Mouse (Mus musculus): Measurements from ENCODE around the gene Gm42669. TPM values are rescaled to one million over a fixed set of nuclear protein-coding genes. Genes with fewer than 3 reads are reported as not detected.

Gene Gm42669
- polyA plus RNA-seq, 1 experiment from 2014 or later: 0.40 TPM

GRCm38 (mm10) chr5:107492471-107492870 lies 14.9 kb upstream of the Gm42669 start:
- no peak overlapping the region for H3K4me3 ChIP-seq (ENCODE audit: low read depth, low read length)
- no peaks in the 10 kb centered on the region for H3K27me3 ChIP-seq (ENCODE audit: control insufficient read depth, insufficient read depth, low read length)
- H3K9ac ChIP-seq (ENCODE audit: low read depth, low read length): no peak overlapping the region
- 88% methylated on average over 2 of the region's 2 CpGs for WGBS (ENCODE audit: insufficient replicate concordance)
- ATAC-seq (replicated peaks; ENCODE audit: insufficient number of reproducible peaks, low FRiP score, low TSS enrichment): no peak
- no peaks in the 10 kb centered on the region for H3K4me1 ChIP-seq (ENCODE audit: control insufficient read depth, insufficient read depth, low read length)
- H3K9me3 ChIP-seq (replicated peaks; ENCODE audit: control insufficient read depth, low read length): 0 out of 2 replicates have a peak, but pooled peaks cover 3% of the 10 kb centered on the region
- H3K4me2 ChIP-seq: no peak overlapping the region
- no peak overlapping the region for H3K27ac ChIP-seq (ENCODE audit: low read depth, low read length)
- H3K36me3 ChIP-seq (ENCODE audit: control insufficient read depth, insufficient read depth, low read length): no peaks in the 10 kb centered on the region

GRCm38 (mm10) chr5:107494759-107495158 lies 12.7 kb upstream of the Gm42669 start:
- Histone ChIP-seq H3K4me1 (ENCODE audit: control insufficient read depth, insufficient read depth, low read length) (no peaks in the 10 kb centered on the region), H3K27me3 (ENCODE audit: control insufficient read depth, insufficient read depth, low read length) (no peaks in the 10 kb centered on the region), H3K27ac (ENCODE audit: low read depth, low read length) (no peak overlapping the region), H3K4me2 (no peak overlapping the region), H3K4me3 (ENCODE audit: low read depth, low read length) (no peak overlapping the region), H3K9ac (ENCODE audit: low read depth, low read length) (no peak overlapping the region), H3K36me3 (ENCODE audit: control insufficient read depth, insufficient read depth, low read length) (no peaks in the 10 kb centered on the region), H3K9me3 (replicated peaks; ENCODE audit: control insufficient read depth, low read length) (0 out of 2 replicates have a peak, but pooled peaks cover 3% of the 10 kb centered on the region)
- 93% methylated on average over 5 of the region's 5 CpGs for WGBS (ENCODE audit: insufficient replicate concordance)
- ATAC-seq (replicated peaks; ENCODE audit: insufficient number of reproducible peaks, low FRiP score, low TSS enrichment): no peak

GRCm38 (mm10) chr5:107496047-107496446 lies 11.4 kb upstream of the Gm42669 start:
- Histone ChIP-seq H3K27ac (ENCODE audit: low read depth, low read length) (no peak overlapping the region), H3K9me3 (replicated peaks; ENCODE audit: control insufficient read depth, low read length) (0 out of 2 replicates have a peak, but pooled peaks cover 3% of the 10 kb centered on the region), H3K27me3 (ENCODE audit: control insufficient read depth, insufficient read depth, low read length) (no peaks in the 10 kb centered on the region), H3K4me1 (ENCODE audit: control insufficient read depth, insufficient read depth, low read length) (no peaks in the 10 kb centered on the region), H3K9ac (ENCODE audit: low read depth, low read length) (no peak overlapping the region), H3K4me3 (ENCODE audit: low read depth, low read length) (no peak overlapping the region), H3K36me3 (ENCODE audit: control insufficient read depth, insufficient read depth, low read length) (no peaks in the 10 kb centered on the region), H3K4me2 (no peak overlapping the region)
- ATAC-seq (replicated peaks; ENCODE audit: insufficient number of reproducible peaks, low FRiP score, low TSS enrichment): no peak
- WGBS (ENCODE audit: insufficient replicate concordance): 86% methylated on average over 2 of the region's 2 CpGs

GRCm38 (mm10) chr5:107497519-107498501 lies 9.6 kb upstream of the Gm42669 start:
- H3K4me2 ChIP-seq: no peak overlapping the region
- H3K36me3 ChIP-seq (ENCODE audit: control insufficient read depth, insufficient read depth, low read length): no peaks in the 10 kb centered on the region
- H3K4me1 ChIP-seq (ENCODE audit: control insufficient read depth, insufficient read depth, low read length): no peaks in the 10 kb centered on the region
- no peaks in the 10 kb centered on the region for H3K27me3 ChIP-seq (ENCODE audit: control insufficient read depth, insufficient read depth, low read length)
- ATAC-seq (replicated peaks; ENCODE audit: insufficient number of reproducible peaks, low FRiP score, low TSS enrichment): no peak
- H3K27ac ChIP-seq (ENCODE audit: low read depth, low read length): no peak overlapping the region
- H3K4me3 ChIP-seq (ENCODE audit: low read depth, low read length): no peak overlapping the region
- 73% methylated on average over 10 of the region's 10 CpGs for whole genome bisulfite sequencing (ENCODE audit: insufficient replicate concordance)
- H3K9ac ChIP-seq (ENCODE audit: low read depth, low read length): no peak overlapping the region
- 0 out of 2 replicates have a peak, but pooled peaks cover 3% of the 10 kb centered on the region for H3K9me3 ChIP-seq (replicated peaks; ENCODE audit: control insufficient read depth, low read length)

GRCm38 (mm10) chr5:107498806-107499310 lies 8.6 kb upstream of the Gm42669 start:
- 78% methylated on average over 5 of the region's 5 CpGs for WGBS (ENCODE audit: insufficient replicate concordance)
- Histone ChIP-seq H3K9ac (ENCODE audit: low read depth, low read length) (no peak overlapping the region), H3K27me3 (ENCODE audit: control insufficient read depth, insufficient read depth, low read length) (no peaks in the 10 kb centered on the region), H3K9me3 (replicated peaks; ENCODE audit: control insufficient read depth, low read length) (0 out of 2 replicates have a peak, but pooled peaks cover 3% of the 10 kb centered on the region), H3K27ac (ENCODE audit: low read depth, low read length) (no peak overlapping the region), H3K4me3 (ENCODE audit: low read depth, low read length) (no peak overlapping the region), H3K4me1 (ENCODE audit: control insufficient read depth, insufficient read depth, low read length) (no peaks in the 10 kb centered on the region), H3K36me3 (ENCODE audit: control insufficient read depth, insufficient read depth, low read length) (no peaks in the 10 kb centered on the region), H3K4me2 (no peak overlapping the region)
- ATAC-seq (replicated peaks; ENCODE audit: insufficient number of reproducible peaks, low FRiP score, low TSS enrichment): no peak

- Histone ChIP-seq H3K9me3 (replicated peaks; ENCODE audit: control insufficient read depth, low read length) (no peaks in the 10 kb centered on the region), H3K27ac (ENCODE audit: low read depth, low read length) (no peak overlapping the region), H3K27me3 (ENCODE audit: control insufficient read depth, insufficient read depth, low read length) (no peaks in the 10 kb centered on the region), H3K9ac (ENCODE audit: low read depth, low read length) (no peak overlapping the region), H3K4me2 (no peak overlapping the region), H3K4me1 (ENCODE audit: control insufficient read depth, insufficient read depth, low read length) (no peaks in the 10 kb centered on the region), H3K4me3 (ENCODE audit: low read depth, low read length) (no peak overlapping the region), H3K36me3 (ENCODE audit: control insufficient read depth, insufficient read depth, low read length) (no peaks in the 10 kb centered on the region)
- ATAC-seq (replicated peaks; ENCODE audit: insufficient number of reproducible peaks, low FRiP score, low TSS enrichment): no peak
- WGBS (ENCODE audit: insufficient replicate concordance): 89% methylated on average over 5 of the region's 5 CpGs
These were observed 7.4 kb upstream of the Gm42669 start for GRCm38 (mm10) chr5:107499891-107500535.

GRCm38 (mm10) chr5:107500741-107501140 lies 6.7 kb upstream of the Gm42669 start:
- H3K4me1 ChIP-seq (ENCODE audit: control insufficient read depth, insufficient read depth, low read length): no peaks in the 10 kb centered on the region

GRCm38 (mm10) chr5:107510503-107510902 lies 3.1 kb downstream of the Gm42669 start:
- no peak overlapping the region for H3K27ac ChIP-seq (ENCODE audit: low read depth, low read length)
- WGBS (ENCODE audit: insufficient replicate concordance): 77% methylated on average over 10 of the region's 10 CpGs
- H3K36me3 ChIP-seq (ENCODE audit: control insufficient read depth, insufficient read depth, low read length): no peaks in the 10 kb centered on the region
- ATAC-seq (replicated peaks; ENCODE audit: insufficient number of reproducible peaks, low FRiP score, low TSS enrichment): no peak
- no peak overlapping the region for H3K4me2 ChIP-seq
- no peak overlapping the region for H3K4me3 ChIP-seq (ENCODE audit: low read depth, low read length)
- no peaks in the 10 kb centered on the region for H3K27me3 ChIP-seq (ENCODE audit: control insufficient read depth, insufficient read depth, low read length)
- no peaks in the 10 kb centered on the region for H3K9me3 ChIP-seq (replicated peaks; ENCODE audit: control insufficient read depth, low read length)
- no peaks in the 10 kb centered on the region for H3K4me1 ChIP-seq (ENCODE audit: control insufficient read depth, insufficient read depth, low read length)
- no peak overlapping the region for H3K9ac ChIP-seq (ENCODE audit: low read depth, low read length)

More at GRCm38 (mm10) chr5:107500741-107501140, 6.7 kb upstream of the Gm42669 start:
- Histone ChIP-seq H3K27me3 (ENCODE audit: control insufficient read depth, insufficient read depth, low read length) (no peaks in the 10 kb centered on the region), H3K36me3 (ENCODE audit: control insufficient read depth, insufficient read depth, low read length) (no peaks in the 10 kb centered on the region), H3K4me2 (no peak overlapping the region), H3K4me3 (ENCODE audit: low read depth, low read length) (no peak overlapping the region), H3K27ac (ENCODE audit: low read depth, low read length) (no peak overlapping the region), H3K9ac (ENCODE audit: low read depth, low read length) (no peak overlapping the region), H3K9me3 (replicated peaks; ENCODE audit: control insufficient read depth, low read length) (no peaks in the 10 kb centered on the region)
- ATAC-seq (replicated peaks; ENCODE audit: insufficient number of reproducible peaks, low FRiP score, low TSS enrichment): no peak
- 90% methylated on average over 1 of the region's 1 CpGs for WGBS (ENCODE audit: insufficient replicate concordance)
